Mouse (Mus musculus): ENCODE results near the gene Lrp6. TPM values are rescaled to one million over a fixed set of nuclear protein-coding genes. Genes with fewer than 3 reads are reported as not detected.

The Lrp6 gene
- polyA plus RNA-seq, 1 experiment from 2014 or later = 22.4 TPM

DNA sequence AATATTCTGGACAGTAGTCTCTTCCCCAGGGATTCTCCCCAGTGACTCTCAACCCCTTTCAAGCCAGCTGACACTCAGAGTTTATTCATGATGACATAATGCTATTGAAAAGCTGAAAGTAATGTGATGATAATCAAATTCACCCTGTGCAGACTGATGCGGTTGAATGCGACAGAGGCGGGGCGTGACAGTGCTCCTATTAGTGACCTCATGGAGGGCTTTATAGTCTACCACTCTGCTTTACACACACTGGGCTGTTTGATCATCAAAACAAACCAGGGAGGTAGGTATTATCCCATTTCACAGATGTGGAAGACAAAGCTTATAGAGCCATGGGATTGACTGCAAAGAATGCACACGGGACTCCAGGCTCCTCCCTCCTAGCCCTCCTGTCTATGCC, 15.3 kb upstream of the Lrp6 start:
- no peaks in the 10 kb centered on the region for H3K9me3 ChIP-seq (ENCODE audit: control insufficient read depth, low read length)
- no peaks in the 10 kb centered on the region for H3K36me3 ChIP-seq (ENCODE audit: control insufficient read depth, insufficient read depth, low read length)
- H3K4me3 ChIP-seq (ENCODE audit: low read length) = no peak overlapping the region
- no peak for ATAC-seq (ENCODE audit: low read depth)
- H3K4me1 ChIP-seq (replicated peaks; ENCODE audit: control insufficient read depth, insufficient read depth, low read length) = no peaks in the 10 kb centered on the region
- H3K27ac ChIP-seq (ENCODE audit: low read length) = no peak overlapping the region
- WGBS = 77% methylated on average over 5 of the region's 5 CpGs
- no peak overlapping the region for H3K4me2 ChIP-seq (ENCODE audit: low read depth, low read length)
- no peak overlapping the region for H3K9ac ChIP-seq (ENCODE audit: low read length)
- H3K27me3 ChIP-seq (ENCODE audit: control insufficient read depth, insufficient read depth, low read depth, low read length) = no peaks in the 10 kb centered on the region

DNA sequence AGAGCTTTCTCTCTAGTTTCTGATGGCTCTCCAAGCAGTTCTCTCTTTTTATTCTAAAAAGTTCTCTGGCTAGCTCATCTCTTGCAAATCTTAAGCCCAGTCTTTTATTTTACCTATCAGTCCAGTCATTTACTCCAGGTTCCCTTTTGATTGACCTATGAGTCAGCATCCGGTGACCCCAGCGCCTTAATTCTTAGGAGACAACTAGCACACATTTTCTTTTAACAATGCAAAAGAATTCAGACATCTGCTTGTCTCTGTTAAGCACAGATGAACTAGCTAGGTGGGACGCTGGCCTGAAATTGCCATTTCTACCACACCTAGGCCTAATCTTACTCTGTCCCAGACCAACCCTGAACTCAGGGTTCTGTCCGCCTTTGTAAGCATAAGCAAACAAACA, 12.7 kb upstream of the Lrp6 start:
- Histone ChIP-seq H3K4me1 (replicated peaks; ENCODE audit: control insufficient read depth, insufficient read depth, low read length) (peaks cover 10% of the 10 kb centered on the region; the same call in 1 of the 2 replicates), H3K4me2 (ENCODE audit: low read depth, low read length) (no peak overlapping the region), H3K36me3 (ENCODE audit: control insufficient read depth, insufficient read depth, low read length) (no peaks in the 10 kb centered on the region), H3K9ac (ENCODE audit: low read length) (no peak overlapping the region), H3K4me3 (ENCODE audit: low read length) (no peak overlapping the region), H3K9me3 (ENCODE audit: control insufficient read depth, low read length) (no peaks in the 10 kb centered on the region), H3K27ac (ENCODE audit: low read length) (no peak overlapping the region), H3K27me3 (ENCODE audit: control insufficient read depth, insufficient read depth, low read depth, low read length) (no peaks in the 10 kb centered on the region)
- ATAC-seq (ENCODE audit: low read depth) = no peak
- 90% methylated on average over 4 of the region's 4 CpGs for WGBS

DNA sequence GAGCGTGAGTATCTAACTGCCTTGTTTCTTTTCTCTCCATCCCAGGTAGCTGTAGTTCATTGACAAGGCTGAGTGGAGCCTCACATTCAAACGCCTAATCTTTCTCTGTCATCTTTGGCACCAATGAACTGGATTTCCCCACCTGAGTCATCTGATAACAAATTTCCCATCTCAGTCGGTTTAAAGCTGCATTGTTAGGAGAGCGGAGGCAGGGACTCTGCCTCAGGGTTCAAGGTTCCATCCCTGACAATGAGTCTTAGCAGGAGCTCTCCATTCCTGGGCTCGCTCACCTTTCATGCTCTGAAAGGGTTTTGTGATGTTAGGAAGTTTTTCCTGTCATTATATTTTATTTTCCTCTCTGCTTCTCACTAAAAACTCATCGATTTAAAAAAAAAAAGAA, 11.3 kb upstream of the Lrp6 start:
- Histone ChIP-seq H3K9ac (ENCODE audit: low read length) (no peak overlapping the region), H3K4me1 (replicated peaks; ENCODE audit: control insufficient read depth, insufficient read depth, low read length) (peaks cover 10% of the 10 kb centered on the region; the same call in 1 of the 2 replicates), H3K36me3 (ENCODE audit: control insufficient read depth, insufficient read depth, low read length) (no peaks in the 10 kb centered on the region), H3K4me2 (ENCODE audit: low read depth, low read length) (no peak overlapping the region), H3K27ac (ENCODE audit: low read length) (no peak overlapping the region), H3K4me3 (ENCODE audit: low read length) (no peak overlapping the region), H3K27me3 (ENCODE audit: control insufficient read depth, insufficient read depth, low read depth, low read length) (no peaks in the 10 kb centered on the region), H3K9me3 (ENCODE audit: control insufficient read depth, low read length) (no peaks in the 10 kb centered on the region)
- 61% methylated on average over 6 of the region's 6 CpGs for WGBS
- ATAC-seq (ENCODE audit: low read depth) = no peak

DNA sequence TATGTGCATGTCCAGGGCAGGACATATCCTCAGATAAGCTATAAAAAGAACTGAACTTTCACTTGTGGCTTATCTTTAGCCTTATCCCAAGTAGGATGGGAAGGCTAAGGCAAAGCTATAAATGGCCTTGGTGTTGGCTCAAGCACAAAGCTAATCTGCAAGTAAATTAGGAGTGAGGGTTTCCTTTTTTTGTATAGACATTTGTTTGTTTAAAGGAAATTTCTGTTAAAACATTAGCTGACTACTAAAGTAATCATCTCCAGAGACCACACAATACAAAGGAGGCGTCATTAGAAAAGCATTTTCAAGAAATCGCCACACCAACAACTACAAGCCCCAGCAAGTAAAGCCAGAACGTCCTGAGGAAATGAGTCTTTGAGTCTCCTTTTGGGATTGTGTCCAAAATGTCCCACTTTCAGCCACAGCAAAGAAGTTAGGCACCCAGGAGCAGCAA, 8.6 kb upstream of the Lrp6 start:
- Histone ChIP-seq H3K9ac (ENCODE audit: low read length) (no peak overlapping the region), H3K4me3 (ENCODE audit: low read length) (no peak overlapping the region), H3K4me2 (ENCODE audit: low read depth, low read length) (no peak overlapping the region), H3K4me1 (replicated peaks; ENCODE audit: control insufficient read depth, insufficient read depth, low read length) (peaks cover 10% of the 10 kb centered on the region; the same call in 1 of the 2 replicates), H3K27ac (ENCODE audit: low read length) (no peak overlapping the region), H3K36me3 (ENCODE audit: control insufficient read depth, insufficient read depth, low read length) (no peaks in the 10 kb centered on the region), H3K9me3 (ENCODE audit: control insufficient read depth, low read length) (no peaks in the 10 kb centered on the region), H3K27me3 (ENCODE audit: control insufficient read depth, insufficient read depth, low read depth, low read length) (no peaks in the 10 kb centered on the region)
- 20% methylated on average over 3 of the region's 3 CpGs for whole genome bisulfite sequencing
- ATAC-seq (ENCODE audit: low read depth) = peak; percentile 76

DNA sequence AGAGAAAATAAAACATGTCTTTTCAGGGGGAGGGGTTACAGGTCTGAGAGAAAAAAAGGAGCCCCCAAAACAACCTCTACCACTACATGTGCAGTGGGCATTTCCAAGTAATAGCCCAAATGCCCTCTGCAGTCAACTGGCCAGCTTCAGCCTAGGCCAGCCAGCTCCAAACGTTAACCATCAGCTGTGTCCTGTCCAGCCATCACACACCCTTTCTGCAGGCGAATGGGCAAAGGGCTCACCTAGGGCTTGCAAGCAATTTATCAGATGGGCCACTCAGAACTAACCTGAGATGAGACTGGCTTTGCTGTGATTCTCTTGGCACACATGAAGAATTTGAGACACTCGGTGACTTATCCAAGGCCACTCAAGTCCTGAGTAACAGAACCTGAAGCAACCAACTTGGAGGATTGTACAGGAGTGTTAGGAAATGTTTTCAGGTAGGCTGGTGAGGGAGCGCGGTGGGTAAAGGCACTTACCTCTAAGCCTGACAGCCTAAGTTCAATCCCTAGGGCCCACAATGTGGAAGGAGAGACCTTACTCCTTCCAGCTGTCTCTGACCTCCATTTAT, 1.3 kb upstream of the Lrp6 start:
- ATAC-seq (ENCODE audit: low read depth) = no peak
- Histone ChIP-seq H3K9ac (ENCODE audit: low read length) (no peak overlapping the region), H3K36me3 (ENCODE audit: control insufficient read depth, insufficient read depth, low read length) (no peaks in the 10 kb centered on the region), H3K4me1 (replicated peaks; ENCODE audit: control insufficient read depth, insufficient read depth, low read length) (peaks cover 3% of the 10 kb centered on the region), H3K9me3 (ENCODE audit: control insufficient read depth, low read length) (no peaks in the 10 kb centered on the region), H3K27ac (ENCODE audit: low read length) (no peak overlapping the region), H3K4me3 (ENCODE audit: low read length) (no peak overlapping the region), H3K4me2 (ENCODE audit: low read depth, low read length) (no peak overlapping the region), H3K27me3 (ENCODE audit: control insufficient read depth, insufficient read depth, low read depth, low read length) (no peaks in the 10 kb centered on the region)
- 68% methylated on average over 5 of the region's 5 CpGs for WGBS

DNA sequence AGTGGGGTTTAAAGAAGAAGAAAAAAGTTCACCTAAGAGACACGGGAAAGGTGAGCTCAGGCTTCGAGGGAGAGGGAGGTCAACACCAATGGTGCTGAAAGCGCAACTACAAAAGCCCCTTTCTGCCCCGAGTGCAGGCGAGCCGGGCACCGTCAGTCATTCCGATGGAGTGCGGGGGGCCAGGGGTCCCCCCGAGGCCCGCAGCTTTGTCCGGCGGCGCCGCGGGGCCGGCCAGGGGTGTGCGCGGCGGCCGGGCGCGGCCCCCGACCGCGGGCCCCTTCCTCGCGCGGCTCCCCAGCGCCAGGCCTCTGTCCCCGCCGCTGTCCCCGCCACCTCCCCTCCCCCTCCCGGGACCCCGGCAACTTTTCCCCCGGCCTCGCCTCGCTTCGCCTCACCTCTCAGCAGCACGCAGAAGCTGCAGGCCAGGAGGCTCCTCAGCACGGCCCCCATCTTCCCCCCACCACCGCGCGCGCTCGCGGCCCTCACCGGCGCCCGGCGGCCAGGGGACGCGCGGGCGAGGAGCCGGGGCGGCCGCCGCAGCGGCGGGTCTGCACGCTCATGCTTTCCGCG, 432 bp downstream of the Lrp6 start:
- WGBS = 1% methylated on average over 27 of the region's 64 CpGs

DNA sequence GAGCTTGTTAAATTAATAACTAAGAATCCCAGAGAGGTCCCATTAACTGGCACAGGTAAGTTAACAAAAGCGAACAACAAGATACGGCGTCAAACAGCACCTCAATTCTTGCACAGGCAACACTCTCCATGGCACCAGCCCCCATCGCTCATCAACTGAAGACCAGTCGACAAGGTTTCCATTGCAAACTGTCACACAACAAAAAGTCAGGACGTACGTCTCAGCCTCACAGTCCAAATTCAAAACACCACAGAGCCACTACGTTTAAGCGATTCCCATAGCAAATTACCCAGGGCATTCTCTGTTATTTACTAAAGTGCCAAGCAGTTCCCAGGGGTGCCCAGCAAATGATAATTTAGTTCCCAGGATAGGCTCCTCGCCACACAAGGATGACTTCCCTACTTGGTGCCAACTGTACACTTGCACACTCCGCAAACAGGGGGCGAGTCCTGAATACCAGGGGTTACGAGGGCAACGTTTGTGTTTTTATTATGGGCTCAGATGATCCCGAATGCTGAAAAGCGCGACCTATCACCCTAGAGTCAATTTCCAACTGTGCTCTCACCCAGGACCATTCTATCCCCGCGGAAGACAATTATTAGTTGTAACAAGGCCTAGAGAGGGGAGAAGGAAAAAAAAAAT, 1.0 kb downstream of the Lrp6 start:
- peak overlapping the region; percentile 80 for H3K4me2 ChIP-seq (ENCODE audit: low read depth, low read length)
- no peaks in the 10 kb centered on the region for H3K36me3 ChIP-seq (ENCODE audit: control insufficient read depth, insufficient read depth, low read length)
- peak overlapping the region; percentile 97 for H3K27ac ChIP-seq (ENCODE audit: low read length)
- WGBS = under 1% methylated on average over 19 of the region's 19 CpGs
- peak overlapping the region; percentile 75 for H3K4me3 ChIP-seq (ENCODE audit: low read length)
- H3K9ac ChIP-seq (ENCODE audit: low read length) = peak overlapping the region; percentile 99
- no peak for ATAC-seq (ENCODE audit: low read depth)
- no peaks in the 10 kb centered on the region for H3K9me3 ChIP-seq (ENCODE audit: control insufficient read depth, low read length)
- H3K27me3 ChIP-seq (ENCODE audit: control insufficient read depth, insufficient read depth, low read depth, low read length) = no peaks in the 10 kb centered on the region
- H3K4me1 ChIP-seq (replicated peaks; ENCODE audit: control insufficient read depth, insufficient read depth, low read length) = peaks cover 6% of the 10 kb centered on the region

More for the DNA sequence above, 432 bp downstream of the Lrp6 start:
- Histone ChIP-seq H3K36me3 (ENCODE audit: control insufficient read depth, insufficient read depth, low read length) (no peaks in the 10 kb centered on the region), H3K9me3 (ENCODE audit: control insufficient read depth, low read length) (no peaks in the 10 kb centered on the region), H3K4me3 (ENCODE audit: low read length) (peak overlapping the region; percentile 75), H3K4me1 (replicated peaks; ENCODE audit: control insufficient read depth, insufficient read depth, low read length) (peaks cover 6% of the 10 kb centered on the region), H3K9ac (ENCODE audit: low read length) (peak overlapping the region; percentile 99), H3K4me2 (ENCODE audit: low read depth, low read length) (peak overlapping the region; percentile 80), H3K27me3 (ENCODE audit: control insufficient read depth, insufficient read depth, low read depth, low read length) (no peaks in the 10 kb centered on the region), H3K27ac (ENCODE audit: low read length) (peak overlapping the region; percentile 97)
- ATAC-seq (ENCODE audit: low read depth) = no peak; the same call in 1 of the 2 replicates

DNA sequence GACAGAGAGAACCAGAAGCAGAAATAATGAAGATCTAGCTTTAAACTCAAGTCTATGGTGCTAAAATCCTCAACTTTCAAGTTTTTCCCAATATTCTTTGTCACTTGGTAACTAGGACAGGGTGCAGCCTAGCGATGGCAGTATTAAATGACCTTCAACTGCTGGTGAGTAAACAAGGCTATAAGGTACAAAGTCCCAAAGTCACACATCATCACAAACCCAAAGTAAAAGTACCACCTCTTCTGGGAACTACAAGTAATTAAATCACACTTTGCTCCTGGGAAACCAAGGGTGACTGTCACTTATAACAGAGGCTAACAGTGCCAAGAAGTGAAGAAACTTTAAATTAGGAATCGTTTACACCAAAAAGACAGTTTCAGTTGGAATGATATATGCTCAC, 2.2 kb downstream of the Lrp6 start:
- no peaks in the 10 kb centered on the region for H3K9me3 ChIP-seq (ENCODE audit: control insufficient read depth, low read length)
- no peak overlapping the region for H3K9ac ChIP-seq (ENCODE audit: low read length)
- no peaks in the 10 kb centered on the region for H3K36me3 ChIP-seq (ENCODE audit: control insufficient read depth, insufficient read depth, low read length)
- H3K4me2 ChIP-seq (ENCODE audit: low read depth, low read length) = peak overlapping the region; percentile 80
- no peaks in the 10 kb centered on the region for H3K27me3 ChIP-seq (ENCODE audit: control insufficient read depth, insufficient read depth, low read depth, low read length)
- no peak for ATAC-seq (ENCODE audit: low read depth)
- no peak overlapping the region for H3K27ac ChIP-seq (ENCODE audit: low read length)
- WGBS = 48% methylated on average over 2 of the region's 2 CpGs
- H3K4me1 ChIP-seq (replicated peaks; ENCODE audit: control insufficient read depth, insufficient read depth, low read length) = peaks cover 12% of the 10 kb centered on the region
- no peak overlapping the region for H3K4me3 ChIP-seq (ENCODE audit: low read length)

DNA sequence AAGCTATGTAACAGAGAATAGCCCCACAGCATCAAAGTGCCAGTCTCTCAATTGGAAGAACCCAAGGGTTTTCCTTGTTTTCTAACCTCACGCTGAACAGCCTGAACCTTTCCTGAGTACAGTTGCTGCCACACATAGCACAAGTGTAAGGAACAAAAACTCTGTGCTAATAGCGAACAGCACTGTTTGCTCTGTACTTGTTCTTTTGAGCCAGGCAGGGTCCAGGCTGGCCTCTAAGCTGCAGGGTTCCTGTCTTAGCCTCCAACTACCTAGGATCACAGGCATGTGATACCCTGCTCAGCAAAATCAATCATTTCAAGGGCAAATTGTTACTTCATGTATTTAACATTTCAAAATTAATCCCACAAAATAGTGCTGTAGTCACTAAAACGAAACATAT, 7.1 kb downstream of the Lrp6 start:
- Histone ChIP-seq H3K27ac (ENCODE audit: low read length) (no peak overlapping the region), H3K4me2 (ENCODE audit: low read depth, low read length) (no peak overlapping the region), H3K4me1 (replicated peaks; ENCODE audit: control insufficient read depth, insufficient read depth, low read length) (peaks cover 35% of the 10 kb centered on the region), H3K9ac (ENCODE audit: low read length) (no peak overlapping the region), H3K36me3 (ENCODE audit: control insufficient read depth, insufficient read depth, low read length) (no peaks in the 10 kb centered on the region), H3K9me3 (ENCODE audit: control insufficient read depth, low read length) (no peaks in the 10 kb centered on the region), H3K4me3 (ENCODE audit: low read length) (no peak overlapping the region), H3K27me3 (ENCODE audit: control insufficient read depth, insufficient read depth, low read depth, low read length) (no peaks in the 10 kb centered on the region)
- WGBS = 63% methylated on average over 3 of the region's 3 CpGs
- ATAC-seq (ENCODE audit: low read depth) = no peak
